Mouse (Mus musculus) left cerebral cortex, postnatal 36 days (tissue): ENCODE measurements around the gene Usf3. TPM values are rescaled to one million over a fixed set of nuclear protein-coding genes. Genes with fewer than 3 reads are reported as not detected.

Experiments used
- DNase-seq, 2 experiments: peaks; one replicate each; pipeline ENCODE4 v3.0.0; 2021 to 2022; ENCODE audit warnings: low spot score in 2 of 2, mixed read lengths in 1 of 2
- intact Hi-C: fragments of 180-260 bp; cut with DNase I; formaldehyde crosslinking; loops from one replicate; pipeline ENCODE4 v1.15.1; 2025
- total RNA-seq, 2 experiments: library from RNA; stranded (reverse); gene quantifications; 2 replicates each; pipeline ENCODE4 v1.2.3; 2021

Gene Usf3
- total RNA-seq, 2 experiments from 2014 or later: 33.6 to 40.4 TPM

- DNase-seq: no peak
- intact Hi-C loops: no loop called here
Observed at GRCm38 (mm10) chr16:44215513-44215912, 42.5 kb downstream of the Usf3 start.

GRCm38 (mm10) chr16:44216417-44216816 is 43.4 kb downstream of the Usf3 start:
- intact Hi-C loops: no loop called here
- no peak for DNase-seq

- no peak for DNase-seq
- intact Hi-C loops: no loop called here
Observed at GRCm38 (mm10) chr16:44221463-44221862, 48.4 kb downstream of the Usf3 start.

- intact Hi-C loops: no loop called here
- DNase-seq: no peak
Observed at GRCm38 (mm10) chr16:44226706-44227291, 53.8 kb downstream of the Usf3 start.

GRCm38 (mm10) chr16:44233019-44233418 is 60.0 kb downstream of the Usf3 start:
- DNase-seq: no peak
- intact Hi-C loops: no loop called here

GRCm38 (mm10) chr16:44237836-44238235 is 64.8 kb downstream of the Usf3 start:
- intact Hi-C loops: no loop called here
- DNase-seq: peak; percentile 25 to 33

GRCm38 (mm10) chr16:44238835-44239263 is 65.8 kb downstream of the Usf3 start:
- intact Hi-C loops: no loop called here
- peak; percentile 33 to 49 for DNase-seq

GRCm38 (mm10) chr16:44240406-44240805 is 67.4 kb downstream of the Usf3 start:
- intact Hi-C loops: no loop called here

GRCm38 (mm10) chr16:44242633-44243032 is 69.6 kb downstream of the Usf3 start:
- intact Hi-C loops: loop anchor here (1.0 kb wide), 1 partner anchor 120 kb away; no protein-coding TSS in a partner anchor
- DNase-seq: peak; percentile 56 to 66

More at GRCm38 (mm10) chr16:44240406-44240805, 67.4 kb downstream of the Usf3 start:
- DNase-seq: no peak

- intact Hi-C loops: no loop called here
Observed at GRCm38 (mm10) chr16:44243323-44243722, 70.3 kb downstream of the Usf3 start.

GRCm38 (mm10) chr16:44249985-44250384 is 76.9 kb downstream of the Usf3 start:
- intact Hi-C loops: no loop called here
- no peak for DNase-seq

More at GRCm38 (mm10) chr16:44243323-44243722, 70.3 kb downstream of the Usf3 start:
- DNase-seq: no peak

GRCm38 (mm10) chr16:44252735-44253134 is 79.7 kb downstream of the Usf3 start:
- no peak for DNase-seq
- intact Hi-C loops: no loop called here

- intact Hi-C loops: no loop called here
- no peak for DNase-seq
Observed at GRCm38 (mm10) chr16:44253797-44254634, 81.0 kb downstream of the Usf3 start.

GRCm38 (mm10) chr16:44254698-44255097 is 81.7 kb downstream of the Usf3 start:
- DNase-seq: peak; percentile 41 to 63

GRCm38 (mm10) chr16:44257476-44257875 is 84.4 kb downstream of the Usf3 start:
- no peak for DNase-seq
- intact Hi-C loops: no loop called here

More at GRCm38 (mm10) chr16:44254698-44255097, 81.7 kb downstream of the Usf3 start:
- intact Hi-C loops: no loop called here

- intact Hi-C loops: loop anchor here (5.0 kb wide), 1 partner anchor 67 kb away; the partner anchor contains the start of gene Sidt1
- no peak for DNase-seq
Observed at GRCm38 (mm10) chr16:44264916-44265315, 91.9 kb downstream of the Usf3 start.

GRCm38 (mm10) chr16:44265562-44265961 is 92.5 kb downstream of the Usf3 start:
- intact Hi-C loops: loop anchor here (5.0 kb wide), 1 partner anchor 67 kb away; the partner anchor contains the start of gene Sidt1
- no peak for DNase-seq

GRCm38 (mm10) chr16:44268541-44269215 is 95.6 kb downstream of the Usf3 start:
- peak; percentile 59 to 64 for DNase-seq
- intact Hi-C loops: loop anchor here (5.0 kb wide), 1 partner anchor 64 kb away; the partner anchor contains the start of gene Sidt1

- no peak for DNase-seq
- intact Hi-C loops: loop anchor here (5.0 kb wide), 1 partner anchor 63 kb away; the partner anchor contains the start of gene Sidt1
Observed at GRCm38 (mm10) chr16:44269578-44269977, 96.5 kb downstream of the Usf3 start.

GRCm38 (mm10) chr16:44270606-44271005 is 97.6 kb downstream of the Usf3 start:
- intact Hi-C loops: no loop called here
- DNase-seq: no peak
